Comparison of ENCODE assay signal across 23 mouse cellular contexts in genomic region chr14:11983031-11983430, GRCm38 (mm10).
DNase-seq lines count a peak whose midpoint lies in the region; ATAC-seq and TF ChIP-seq lines count a peak whose summit lies in the region.
"Had no signal": no experiment of that assay in that cellular context is flagged by ENCODE, and none has a peak within 500 bp of the region (broad histone marks: within the 10 kb centered on the region; RNA-seq: fewer than 3 reads in every experiment).

No protein-coding gene starts in this region.

- 70% methylated on average over 9 of the region's 9 CpGs for WGBS in hindbrain, embryonic 12.5 days
- 81% methylated on average over 9 of the region's 9 CpGs for WGBS in hindbrain, embryonic 10.5 days
- 47% methylated on average over 9 of the region's 9 CpGs for WGBS in hindbrain, embryonic 14.5 days
- WGBS in midbrain, postnatal 0 days: 44% methylated on average over 9 of the region's 9 CpGs

- H3K9ac ChIP-seq in hindbrain, embryonic 12.5 days: no peak overlapping the region
- 0 out of 2 replicates have a peak overlapping the region, but pooled peaks have one; percentile 28 for H3K9ac ChIP-seq in hindbrain, embryonic 14.5 days
- no peak overlapping the region for H3K9ac ChIP-seq in midbrain, postnatal 0 days (replicated peaks; ENCODE audit: low read length, poor library complexity, severe bottlenecking)
- H3K9ac ChIP-seq: heart, embryonic 13.5 days; limb, embryonic 12.5 days; liver, postnatal 0 days; midbrain, embryonic 12.5 days had no signal

- no peaks in the 10 kb centered on the region for H3K27me3 ChIP-seq in hindbrain, embryonic 12.5 days
- H3K27me3 ChIP-seq in hindbrain, embryonic 10.5 days (ENCODE audit: insufficient read depth, poor library complexity, severe bottlenecking): no peaks in the 10 kb centered on the region
- H3K27me3 ChIP-seq in hindbrain, embryonic 14.5 days (ENCODE audit: control insufficient read depth, insufficient read depth, low read length): no peaks in the 10 kb centered on the region
- H3K27me3 ChIP-seq in midbrain, postnatal 0 days (ENCODE audit: insufficient read depth, low read length): no peaks in the 10 kb centered on the region
- H3K27me3 ChIP-seq: heart, embryonic 13.5 days; limb, embryonic 12.5 days; midbrain, embryonic 12.5 days had no signal

- DNase-seq in hindbrain, embryonic 10.5 days (ENCODE audit: low spot score): no peak
- peak; percentile 71 for DNase-seq in brain, embryonic 14.5 days (ENCODE audit: low read depth)
- no peak for DNase-seq in hindbrain, embryonic 14.5 days (ENCODE audit: low spot score)
- peak; percentile 43 for DNase-seq in midbrain, postnatal 0 days (ENCODE audit: low spot score)
- DNase-seq in frontal cortex, postnatal 14 days (ENCODE audit: low spot score in 2 of 2): no peak
- DNase-seq in B cell, adult 2 months: no peak
- DNase-seq: adrenal gland, postnatal 10 days; cerebellum, adult 9-10 months; gastrocnemius, postnatal 25 days; heart, adult 2 months; kidney, adult 2 months; liver, postnatal 0 days; lung, postnatal 10 days; retina, postnatal 1 day; right cerebral cortex, postnatal 25 days; spleen, adult 18-20 months had no signal

- H3K4me3 ChIP-seq in hindbrain, embryonic 12.5 days: no peak overlapping the region
- H3K4me3 ChIP-seq in hindbrain, embryonic 10.5 days: no peak overlapping the region
- no peak overlapping the region for H3K4me3 ChIP-seq in hindbrain, embryonic 14.5 days (replicated peaks; ENCODE audit: low read length)
- no peak overlapping the region for H3K4me3 ChIP-seq in midbrain, postnatal 0 days (ENCODE audit: low read depth, low read length)
- H3K4me3 ChIP-seq: heart, adult 2 months; heart, embryonic 13.5 days; limb, embryonic 12.5 days; midbrain, embryonic 12.5 days had no signal

- TF ChIP-seq CTCF in brain, embryonic 14.5 days (IDR thresholded peaks at IDR 0.05; ENCODE audit: borderline replicate concordance, extremely low read depth, insufficient read depth, insufficient read length): no peak
- no peak for TF ChIP-seq CTCF in midbrain, postnatal 0 days (IDR thresholded peaks at IDR 0.05)

- ATAC-seq in hindbrain, embryonic 12.5 days (ENCODE audit: low FRiP score): peak; percentile 58
- ATAC-seq in hindbrain, embryonic 14.5 days (ENCODE audit: low FRiP score): no peak
- peak; percentile 85 for ATAC-seq in midbrain, postnatal 0 days (ENCODE audit: low FRiP score)
- ATAC-seq: inflammation-experienced regulatory T-cells, adult 6 months; liver, postnatal 0 days had no signal

- H3K4me1 ChIP-seq in hindbrain, embryonic 12.5 days: peaks cover 8% of the 10 kb centered on the region; the same call in 1 of the 2 replicates
- no peaks in the 10 kb centered on the region for H3K4me1 ChIP-seq in hindbrain, embryonic 10.5 days (replicated peaks)
- peaks cover 16% of the 10 kb centered on the region for H3K4me1 ChIP-seq in hindbrain, embryonic 14.5 days (replicated peaks; ENCODE audit: control insufficient read depth, insufficient read depth, low read length)
- 0 out of 2 replicates have a peak, but pooled peaks cover 2% of the 10 kb centered on the region for H3K4me1 ChIP-seq in midbrain, postnatal 0 days (ENCODE audit: insufficient read depth, low read length)
- H3K4me1 ChIP-seq: limb, embryonic 12.5 days had no signal

- H3K36me3 ChIP-seq in hindbrain, embryonic 12.5 days: no peaks in the 10 kb centered on the region
- no peaks in the 10 kb centered on the region for H3K36me3 ChIP-seq in hindbrain, embryonic 10.5 days
- H3K36me3 ChIP-seq in hindbrain, embryonic 14.5 days (replicated peaks; ENCODE audit: control insufficient read depth, insufficient read depth): no peaks in the 10 kb centered on the region
- no peaks in the 10 kb centered on the region for H3K36me3 ChIP-seq in midbrain, postnatal 0 days (ENCODE audit: insufficient read depth, low read length)
- H3K36me3 ChIP-seq: heart, embryonic 13.5 days; limb, embryonic 12.5 days; midbrain, embryonic 12.5 days had no signal

- H3K27ac ChIP-seq in hindbrain, embryonic 12.5 days: peak overlapping the region; percentile 40
- no peak overlapping the region for H3K27ac ChIP-seq in hindbrain, embryonic 10.5 days
- peak overlapping the region; percentile 47 for H3K27ac ChIP-seq in hindbrain, embryonic 14.5 days
- no peak overlapping the region for H3K27ac ChIP-seq in midbrain, postnatal 0 days (ENCODE audit: low read depth, low read length)
- H3K27ac ChIP-seq: heart, adult 2 months; heart, embryonic 13.5 days; kidney, postnatal 0 days; limb, embryonic 12.5 days; midbrain, embryonic 12.5 days had no signal

- no peaks in the 10 kb centered on the region for H3K9me3 ChIP-seq in hindbrain, embryonic 12.5 days (replicated peaks)
- H3K9me3 ChIP-seq in hindbrain, embryonic 10.5 days: no peaks in the 10 kb centered on the region
- no peaks in the 10 kb centered on the region for H3K9me3 ChIP-seq in hindbrain, embryonic 14.5 days (ENCODE audit: control insufficient read depth, low read length)
- H3K9me3 ChIP-seq in midbrain, postnatal 0 days (ENCODE audit: low read length): no peaks in the 10 kb centered on the region
- H3K9me3 ChIP-seq: heart, embryonic 13.5 days; limb, embryonic 12.5 days; midbrain, embryonic 12.5 days had no signal

- no peak for TF ChIP-seq POLR2A in brain, embryonic 14.5 days (IDR thresholded peaks at IDR 0.05; ENCODE audit: borderline replicate concordance, extremely low read depth, insufficient read depth, insufficient read length, poor library complexity, severe bottlenecking)

- H3K4me2 ChIP-seq in hindbrain, embryonic 12.5 days (replicated peaks): no peak overlapping the region
- no peak overlapping the region for H3K4me2 ChIP-seq in hindbrain, embryonic 14.5 days (replicated peaks)
- no peak overlapping the region for H3K4me2 ChIP-seq in midbrain, postnatal 0 days (ENCODE audit: low read depth, low read length, poor library complexity, severe bottlenecking)
- H3K4me2 ChIP-seq: heart, embryonic 13.5 days; limb, embryonic 12.5 days; liver, embryonic 11.5 days; midbrain, embryonic 12.5 days had no signal

Comparison
In these comparisons a context has a peak if more than half of its experiments do, and no peak if none do; other contexts are left out.
1. H3K27ac ChIP-seq: peak in hindbrain, embryonic 12.5 days (single experiment) and hindbrain, embryonic 14.5 days (single experiment); none in hindbrain, embryonic 10.5 days (single experiment) and midbrain, postnatal 0 days (single experiment).
2. DNase-seq: peak in brain, embryonic 14.5 days (single experiment) and midbrain, postnatal 0 days (single experiment); none in hindbrain, embryonic 10.5 days (single experiment), hindbrain, embryonic 14.5 days (single experiment), frontal cortex, postnatal 14 days (0 of 2) and B cell, adult 2 months (0 of 2).